Mouse (Mus musculus): ENCODE data around the gene Gucy2g. TPM values are rescaled to one million over a fixed set of nuclear protein-coding genes. Genes with fewer than 3 reads are reported as not detected.

The Gucy2g gene
- total and polyA plus RNA-seq, 3 experiments, result not detected

- Histone ChIP-seq H3K27ac (ENCODE audit: insufficient read depth, low read depth) (no peak overlapping the region), H3K9ac (ENCODE audit: insufficient read depth, low read depth) (no peak overlapping the region), H3K9me3 (replicated peaks; ENCODE audit: low read length) (no peaks in the 10 kb centered on the region), H3K79me2 (replicated peaks; ENCODE audit: control insufficient read depth, extremely low read depth, insufficient read depth, poor library complexity, severe bottlenecking) (no peaks in the 10 kb centered on the region), H3K36me3 (replicated peaks in 1 of 2; ENCODE audit: control insufficient read depth in 1 of 2, insufficient read depth in 1 of 2, low read length in 1 of 2) (no peaks in the 10 kb centered on the region), H3K27me3 (replicated peaks) (no peaks in the 10 kb centered on the region), H3K4me2 (ENCODE audit: insufficient read depth, low read depth, poor library complexity, severe bottlenecking) (no peak overlapping the region), H3K4me1 (ENCODE audit: control insufficient read depth in 1 of 2, insufficient read depth in 2 of 2) (peaks cover 0 to 18% of the 10 kb centered on the region in 2 experiments; a peak in 2 of 4 replicates), H3K4me3 (replicated peaks in 1 of 3; ENCODE audit: low read depth in 2 of 3, low read length in 2 of 3, poor library complexity in 1 of 3) (no peak overlapping the region)
- dilution Hi-C loops (cut with MboI; ENCODE audit: extremely low pct_ligation_motif_present, extremely low pct_unique_long_range_greater_than_20kb, low sequenced_read_pairs), result no loop called here
- TF ChIP-seq EP300 (IDR thresholded peaks at IDR 0.05; ENCODE audit: low read length) (no peak), CTCF (conservative IDR thresholded peaks at IDR 0.05 in 1 of 2, IDR thresholded peaks at IDR 0.05 in 1 of 2; ENCODE audit: low read depth in 2 of 2, low read length in 2 of 2) (no peak), POLR2A (IDR thresholded peaks at IDR 0.05; ENCODE audit: low read depth, low read length) (no peak), ZC3H11A (IDR thresholded peaks at IDR 0.05; ENCODE audit: low read depth, low read length) (no peak), MAZ (IDR thresholded peaks at IDR 0.05; ENCODE audit: low read depth, low read length) (no peak), MYC (IDR thresholded peaks at IDR 0.05; ENCODE audit: low read depth, low read length) (no peak), E2F4 (IDR thresholded peaks at IDR 0.05; ENCODE audit: insufficient replicate concordance, low read depth, low read length) (no peak), USF1 (IDR thresholded peaks at IDR 0.05; ENCODE audit: low read depth, low read length) (no peak), NRF1 (IDR thresholded peaks at IDR 0.05; ENCODE audit: low read depth, low read length) (no peak), BHLHE40 (IDR thresholded peaks at IDR 0.05; ENCODE audit: low read depth, low read length) (no peak), PAX5 (IDR thresholded peaks at IDR 0.05; ENCODE audit: low read length) (no peak), CHD2 (IDR thresholded peaks at IDR 0.05; ENCODE audit: low read length) (no peak), MAFK (IDR thresholded peaks at IDR 0.05; ENCODE audit: insufficient replicate concordance, low read length) (no peak)
- DNase-seq (ENCODE audit: extremely low read depth), result no peak
- in situ Hi-C loops (cut with MboI; ENCODE audit: low pct_ligation_motif_present, low pct_unique_long_range_greater_than_20kb, low sequenced_read_pairs), result no loop called here
Measured at GRCm38 (mm10) chr19:55192254-55192945, 48.6 kb downstream of the Gucy2g start.

- in situ Hi-C loops (cut with MboI; ENCODE audit: low pct_ligation_motif_present, low pct_unique_long_range_greater_than_20kb, low sequenced_read_pairs) (no loop called here), dilution Hi-C loops (cut with MboI; ENCODE audit: extremely low pct_ligation_motif_present, extremely low pct_unique_long_range_greater_than_20kb, low sequenced_read_pairs) (no loop called here)
- Histone ChIP-seq H3K9ac (ENCODE audit: insufficient read depth, low read depth) (no peak overlapping the region), H3K4me1 (ENCODE audit: control insufficient read depth in 1 of 2, insufficient read depth in 2 of 2) (peaks cover 0 to 18% of the 10 kb centered on the region in 2 experiments; a peak in 2 of 4 replicates), H3K4me3 (replicated peaks in 1 of 3; ENCODE audit: low read depth in 2 of 3, low read length in 2 of 3, poor library complexity in 1 of 3) (no peak overlapping the region), H3K4me2 (ENCODE audit: insufficient read depth, low read depth, poor library complexity, severe bottlenecking) (no peak overlapping the region), H3K27me3 (replicated peaks) (no peaks in the 10 kb centered on the region), H3K9me3 (replicated peaks; ENCODE audit: low read length) (no peaks in the 10 kb centered on the region), H3K27ac (ENCODE audit: insufficient read depth, low read depth) (no peak overlapping the region), H3K36me3 (replicated peaks in 1 of 2; ENCODE audit: control insufficient read depth in 1 of 2, insufficient read depth in 1 of 2, low read length in 1 of 2) (no peaks in the 10 kb centered on the region), H3K79me2 (replicated peaks; ENCODE audit: control insufficient read depth, extremely low read depth, insufficient read depth, poor library complexity, severe bottlenecking) (no peaks in the 10 kb centered on the region)
- TF ChIP-seq HCFC1 (IDR thresholded peaks at IDR 0.05; ENCODE audit: low read depth, low read length) (no peak), USF1 (IDR thresholded peaks at IDR 0.05; ENCODE audit: low read depth, low read length) (no peak), E2F4 (IDR thresholded peaks at IDR 0.05; ENCODE audit: insufficient replicate concordance, low read depth, low read length) (no peak), PAX5 (IDR thresholded peaks at IDR 0.05; ENCODE audit: low read length) (no peak), TBP (conservative IDR thresholded peaks at IDR 0.05; ENCODE audit: low read depth, low read length) (no peak), JUND (conservative IDR thresholded peaks at IDR 0.05; ENCODE audit: low read depth, low read length) (no peak), ZC3H11A (IDR thresholded peaks at IDR 0.05; ENCODE audit: low read depth, low read length) (no peak)
- no peak for DNase-seq (ENCODE audit: extremely low read depth)
Measured at GRCm38 (mm10) chr19:55191596-55191995, 49.4 kb downstream of the Gucy2g start.

All from CH12.LX (cell line).